Mouse (Mus musculus) thymus, postnatal 4 days (tissue): ENCODE results near the gene Gm49320.

Experiments
- DNase-seq: peaks from one replicate; pipeline ENCODE4 v3.0.0; 2021

Gene Gm49320

GRCm38 (mm10) chr8:4259125-4259804 is 20.6 kb downstream of the Gm49320 start, which contains the start of gene Ctxn1:
Gene Ctxn1 (minus strand): TSS chr8:4259274.
- peak; percentile 99 for DNase-seq

- no peak for DNase-seq
Observed at GRCm38 (mm10) chr8:4259805-4260170, 21.1 kb downstream of the Gm49320 start.

- DNase-seq: no peak
Observed at GRCm38 (mm10) chr8:4263105-4263791, 24.6 kb downstream of the Gm49320 start.

GRCm38 (mm10) chr8:4265160-4265914 is 26.7 kb downstream of the Gm49320 start:
- no peak for DNase-seq

GRCm38 (mm10) chr8:4267627-4268026 is 29.0 kb downstream of the Gm49320 start:
- peak; percentile 58 for DNase-seq

GRCm38 (mm10) chr8:4269609-4270008 is 30.9 kb downstream of the Gm49320 start:
- no peak for DNase-seq

- peak; percentile 96 for DNase-seq
Observed at GRCm38 (mm10) chr8:4275275-4276110, 36.8 kb downstream of the Gm49320 start, which contains the start of gene Timm44. Gene Timm44 (minus strand): TSS chr8:4275913.

- no peak for DNase-seq
Observed at GRCm38 (mm10) chr8:4276111-4276465, 37.4 kb downstream of the Gm49320 start.

GRCm38 (mm10) chr8:4292738-4293137 is 54.1 kb downstream of the Gm49320 start:
- no peak for DNase-seq

- DNase-seq: no peak
Observed at GRCm38 (mm10) chr8:4297822-4298221, 59.2 kb downstream of the Gm49320 start.
